Mouse (Mus musculus): ENCODE results near the gene Tcp11l2.

- no peak for TF ChIP-seq CTCF (IDR thresholded peaks at IDR 0.05; ENCODE audit: low read depth)
- TF ChIP-seq EP300 (IDR thresholded peaks at IDR 0.05; ENCODE audit: low read depth), result no peak
These were observed 70.8 kb downstream of the Tcp11l2 start for GRCm38 (mm10) chr10:84647264-84647663.
